Mouse (Mus musculus) gastrocnemius, postnatal 25 days (tissue): Measurements from ENCODE around the gene Klhl25. TPM values are rescaled to one million over a fixed set of nuclear protein-coding genes. Genes with fewer than 3 reads are reported as not detected.
"Not testable (repeated sequence)": the region's sequence is repeated elsewhere in the genome, so short reads cannot be mapped to it uniquely, and the experiment has no call there.

Experiments used
- DNase-seq: peaks from one replicate; pipeline ENCODE4 v3.0.0; 2022
- total RNA-seq, 2 experiments: library from RNA; stranded (reverse); gene quantifications; 1 replicate in 1 of 2; 2 replicates in 1 of 2; pipeline ENCODE4 v1.2.3; 2021

Gene Klhl25
- total RNA-seq, 2 experiments from 2014 or later: 3.1 to 3.5 TPM

DNA sequence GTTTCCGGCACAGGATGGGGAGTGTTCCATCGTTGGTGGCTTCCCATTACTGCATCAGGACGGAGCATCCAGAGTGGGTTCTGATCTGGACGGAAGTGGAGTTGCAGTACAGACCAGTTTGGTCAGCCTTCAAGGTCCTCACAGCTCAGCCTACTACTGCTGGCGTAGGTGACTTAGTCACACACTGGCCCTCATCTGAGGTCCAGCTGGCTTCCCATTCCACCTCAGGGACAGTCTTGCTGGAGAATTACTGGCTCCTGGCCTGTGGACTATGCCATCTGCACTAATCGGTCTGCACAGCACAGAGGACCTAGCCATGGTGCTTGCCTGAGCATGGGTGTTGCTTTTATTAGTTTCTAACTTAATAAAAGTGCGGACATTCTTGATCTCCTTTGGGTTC lies 25.6 kb downstream of the Klhl25 start:
- DNase-seq: no peak

DNA sequence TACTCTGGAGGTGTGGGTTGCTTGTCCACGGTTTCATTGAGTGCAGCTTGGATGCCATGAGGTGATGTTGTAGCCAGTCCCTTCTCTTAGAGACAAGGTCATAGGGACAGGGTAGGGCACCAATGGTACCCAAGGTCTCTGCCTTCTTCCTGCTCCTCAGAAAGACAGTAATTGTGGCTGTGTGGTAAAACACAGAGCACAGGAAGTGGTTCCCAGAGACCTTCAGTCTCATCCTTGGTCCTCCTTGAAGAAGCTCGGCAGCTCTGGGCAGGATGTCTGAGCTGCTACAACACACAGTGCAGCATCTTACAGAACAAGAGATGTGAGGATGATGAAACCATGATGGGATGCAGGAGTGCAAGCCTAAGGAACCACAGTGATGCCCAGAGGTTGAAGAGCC lies 31.3 kb downstream of the Klhl25 start:
- not testable (repeated sequence) for DNase-seq

DNA sequence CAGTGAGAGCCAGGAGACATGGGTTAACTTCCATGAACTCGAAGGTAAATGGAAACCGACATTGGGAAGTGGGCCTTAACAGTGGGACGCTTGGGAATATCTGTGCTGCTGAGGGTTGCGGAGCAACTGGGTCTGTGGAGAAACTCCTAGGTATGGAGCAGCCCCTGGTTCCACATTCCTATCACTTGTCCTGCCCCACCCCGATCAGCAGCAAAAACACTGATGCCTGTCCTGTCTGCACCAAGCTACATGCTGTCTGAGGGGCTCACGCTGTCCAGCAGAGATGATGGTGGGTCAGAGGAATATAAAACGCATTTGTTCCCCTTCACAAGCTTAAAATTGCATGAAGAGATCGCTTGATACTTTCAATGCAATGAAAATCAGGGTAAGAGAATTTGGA lies 32.1 kb downstream of the Klhl25 start:
- no peak for DNase-seq

GRCm38 (mm10) chr7:75880650-75881049 lies 32.5 kb downstream of the Klhl25 start:
- peak; percentile 62 for DNase-seq

- no peak for DNase-seq
These were observed 33.3 kb downstream of the Klhl25 start for GRCm38 (mm10) chr7:75881376-75881775.

- DNase-seq: no peak
These were observed 33.7 kb downstream of the Klhl25 start for GRCm38 (mm10) chr7:75881791-75882190.

DNA sequence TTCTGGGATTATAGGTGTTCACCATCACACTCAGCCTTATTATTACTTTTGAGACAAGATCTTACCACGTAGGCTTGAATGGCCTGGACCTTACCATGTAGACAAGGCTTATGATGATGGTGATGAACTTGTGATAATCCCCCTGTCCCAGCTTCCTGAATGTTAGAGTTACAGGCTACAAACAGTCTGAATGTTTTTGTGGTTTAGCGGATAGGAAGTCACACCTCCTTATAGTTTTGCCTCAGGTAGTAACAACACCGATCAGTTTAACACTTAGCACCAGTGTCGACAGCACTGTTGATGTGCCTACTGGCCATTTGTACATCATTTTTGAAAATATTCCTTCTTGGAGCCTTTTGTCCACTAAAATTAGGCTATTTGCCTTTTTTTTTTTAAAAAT lies 43.4 kb downstream of the Klhl25 start:
- no peak for DNase-seq

GRCm38 (mm10) chr7:75892737-75893136 lies 44.6 kb downstream of the Klhl25 start:
- no peak for DNase-seq

GRCm38 (mm10) chr7:75893709-75894108 lies 45.6 kb downstream of the Klhl25 start:
- DNase-seq: peak; percentile 31

DNA sequence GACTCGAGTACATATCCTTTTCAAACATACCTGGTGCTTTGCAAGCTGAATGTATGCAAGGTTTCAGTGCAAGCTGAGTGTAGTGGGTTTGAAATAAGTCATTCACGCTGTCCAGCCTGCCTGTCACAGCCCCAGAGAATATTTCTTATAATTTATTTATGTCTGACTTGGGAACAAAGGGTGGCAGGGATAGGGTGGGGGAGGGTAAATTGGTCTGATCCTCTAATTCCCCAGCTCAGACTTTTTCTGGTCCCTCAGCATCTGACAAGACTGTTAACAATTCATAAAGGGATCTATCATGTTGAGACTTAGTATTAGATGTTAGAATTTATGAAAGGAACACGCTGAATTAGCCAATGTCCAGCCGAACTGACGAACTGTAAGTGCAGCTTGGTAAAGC lies 48.9 kb downstream of the Klhl25 start:
- DNase-seq: no peak

GRCm38 (mm10) chr7:75899102-75899501 lies 51.0 kb downstream of the Klhl25 start:
- no peak for DNase-seq

GRCm38 (mm10) chr7:75899517-75899916 lies 51.4 kb downstream of the Klhl25 start:
- no peak for DNase-seq

GRCm38 (mm10) chr7:75899954-75900353 lies 51.8 kb downstream of the Klhl25 start:
- no peak for DNase-seq

DNA sequence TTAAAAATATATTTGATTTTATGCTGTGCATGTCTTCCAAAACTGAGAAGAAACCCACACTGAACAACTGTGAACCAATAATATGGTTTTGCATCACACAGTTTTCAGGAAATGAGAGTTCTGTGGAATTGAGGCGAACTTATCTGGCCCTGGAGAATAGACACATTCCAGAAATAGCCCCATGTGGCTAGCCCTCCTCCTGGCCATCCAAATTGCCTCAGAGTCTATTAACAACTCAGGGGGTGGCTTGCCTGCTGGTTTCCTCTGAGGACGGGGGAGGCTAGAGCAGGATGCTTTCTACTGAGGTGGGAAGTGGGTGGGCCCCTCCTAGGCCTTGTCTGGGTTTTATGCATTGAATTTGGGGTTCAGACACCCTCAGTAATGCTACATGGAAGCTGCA lies 57.0 kb downstream of the Klhl25 start:
- DNase-seq: no peak

GRCm38 (mm10) chr7:75910035-75910651 lies 62.0 kb downstream of the Klhl25 start:
- peak; percentile 21 for DNase-seq

GRCm38 (mm10) chr7:75910652-75911035 lies 62.5 kb downstream of the Klhl25 start:
- no peak for DNase-seq

GRCm38 (mm10) chr7:75913952-75914351 lies 65.8 kb downstream of the Klhl25 start:
- peak; percentile 65 for DNase-seq

- DNase-seq: not testable (repeated sequence)
These were observed 67.4 kb downstream of the Klhl25 start for GRCm38 (mm10) chr7:75915550-75915949.

GRCm38 (mm10) chr7:75917662-75918061 lies 69.6 kb downstream of the Klhl25 start:
- DNase-seq: peak; percentile 11

- DNase-seq: not testable (repeated sequence)
These were observed 71.6 kb downstream of the Klhl25 start for GRCm38 (mm10) chr7:75919745-75920144.
